Mouse (Mus musculus): ENCODE data around the gene Ren1.

DNA sequence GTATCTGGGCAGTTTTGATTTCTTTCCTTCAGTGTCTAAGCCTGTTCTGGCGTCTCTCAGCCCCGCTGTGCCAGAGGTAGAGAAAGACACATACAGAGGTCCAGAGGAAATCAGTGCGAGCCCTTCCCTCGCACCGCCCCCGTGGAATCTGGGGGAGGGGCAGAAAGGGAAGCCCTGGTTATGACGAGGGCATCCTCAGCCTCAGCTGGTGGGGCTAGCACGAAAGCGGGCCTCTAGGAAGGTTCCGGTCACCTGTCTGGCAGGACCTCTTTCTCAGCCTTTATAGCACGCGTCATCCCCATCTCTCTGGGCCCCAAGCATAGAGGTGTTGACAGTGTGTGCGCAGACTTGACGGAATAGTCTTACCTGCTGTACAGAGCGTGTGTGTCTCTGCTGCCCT is 5.6 kb downstream of the Ren1 start:
- TF ChIP-seq CTCF (IDR thresholded peaks at IDR 0.05; ENCODE audit: low read depth) (no peak), EP300 (IDR thresholded peaks at IDR 0.05; ENCODE audit: low read depth) (no peak)

All from heart, postnatal 0 days (tissue).